Mouse (Mus musculus): ENCODE measurements at regions not wholly inside any gene's neighbourhood (a gene's known extent, or its start where the extent isn't known, plus 50 kb on each side); places are given as distances from the start of the nearest gene placed in this dataset.

GRCm38 (mm10) chr2:17850741-17851140, 119.5 kb upstream of the Nebl start:
- TF ChIP-seq POLR2A (IDR thresholded peaks at IDR 0.05; ENCODE audit: extremely low read depth, insufficient read depth, low read length) = no peak
- TF ChIP-seq CTCF (IDR thresholded peaks at IDR 0.05; ENCODE audit: extremely low read depth, insufficient read depth, low read length) = no peak

Measured in cortical plate, adult 2 months (tissue).